Mouse (Mus musculus) midbrain, embryonic 14.5 days (tissue): ENCODE measurements around the gene Mkrn2. TPM values are rescaled to one million over a fixed set of nuclear protein-coding genes. Genes with fewer than 3 reads are reported as not detected.

Source experiments
- ATAC-seq: fragments of 200-750 bp; cut with Nextera tagmentation; 2 replicates; pipeline ENCODE4 v1.8.0; 2017; ENCODE audit warnings: moderate number of reproducible peaks, moderate library complexity; ENCODE audit not compliant: low FRiP score, low TSS enrichment
- DNase-seq: peaks from one replicate; pipeline ENCODE4 v3.0.0-alpha.2; 2015
- H3K27ac ChIP-seq: fragments of 300-500 bp; sonication (generic); replicated peaks from 2 replicates; pipeline ENCODE4 v1.5.1; 2014; ENCODE audit warnings: mild to moderate bottlenecking, low read depth, low read length, moderate library complexity
- H3K27me3 ChIP-seq: fragments of 300-500 bp; sonication (generic); 2 replicates; pipeline ENCODE4 v1.6.1; 2014; ENCODE audit warnings: low read length, control low read depth, mixed read lengths; ENCODE audit not compliant: control insufficient read depth, insufficient read depth
- H3K36me3 ChIP-seq: fragments of 300-500 bp; sonication (generic); 2 replicates; pipeline ENCODE4 v1.6.1; 2014; ENCODE audit warnings: low read length, control low read depth; ENCODE audit not compliant: control insufficient read depth, insufficient read depth
- H3K4me1 ChIP-seq: fragments of 300-500 bp; sonication (generic); 2 replicates; pipeline ENCODE4 v1.6.1; 2014; ENCODE audit warnings: mild to moderate bottlenecking, antibody characterized with exemption, low read length, control low read depth; ENCODE audit not compliant: control insufficient read depth, insufficient read depth
- H3K4me2 ChIP-seq: fragments of 300-500 bp; sonication (generic); 2 replicates; pipeline ENCODE4 v1.6.1; 2014; ENCODE audit warnings: mild to moderate bottlenecking, low read length, moderate library complexity
- H3K4me3 ChIP-seq: fragments of 300-500 bp; sonication (generic); replicated peaks from 2 replicates; pipeline ENCODE4 v1.5.1; 2014; ENCODE audit warnings: low read depth, low read length
- H3K9ac ChIP-seq: fragments of 300-500 bp; sonication (generic); replicated peaks from 2 replicates; pipeline ENCODE4 v1.6.1; 2014; ENCODE audit warnings: mild to moderate bottlenecking, low read length, moderate library complexity
- H3K9me3 ChIP-seq: fragments of 300-500 bp; sonication (generic); 2 replicates; pipeline ENCODE4 v1.6.1; 2016; ENCODE audit warnings: low read length, control low read depth, mixed read lengths; ENCODE audit not compliant: control insufficient read depth
- WGBS: fragments of 180-500 bp; shearing (Covaris S2); extraction: QIAGEN DNeasy Blood & Tissue Kit; methylation state at CpG from one replicate; pipeline ENCODE4 v1.1.7; 2014; 5-methylcytosine and 5-hydroxymethylcytosine counted together
- polyA plus RNA-seq: library from polyadenylated mRNA; unstranded; fragments of >200 nt; fragmentation: Nextera tagmentation; extraction: Ambion mirVana; gene quantifications from 2 replicates; pipeline ENCODE4 v1.2.1, GENCODE M21; 2014

Gene Mkrn2
- polyA plus RNA-seq, 1 experiment from 2014 or later = 34.9 TPM

DNA sequence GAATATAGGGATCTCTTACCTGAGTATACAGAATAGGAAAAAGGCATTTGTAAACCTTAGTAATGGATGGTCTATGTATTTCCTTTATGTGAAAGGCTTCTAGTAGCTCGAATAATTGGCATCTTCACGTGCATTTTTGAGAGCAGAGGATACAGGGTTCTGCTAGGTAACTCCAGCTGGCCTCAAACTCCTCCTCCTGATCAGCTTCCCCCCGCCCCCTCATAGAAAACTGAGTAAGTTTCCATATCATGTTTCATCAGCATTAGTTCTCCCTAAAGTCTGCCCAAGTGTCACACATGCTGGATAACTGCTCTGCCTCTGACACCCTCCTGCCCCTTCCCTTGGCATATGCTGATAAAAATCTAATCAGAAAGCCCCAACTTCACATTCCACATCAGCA, 20.9 kb upstream of the Mkrn2 start:
- H3K27me3 ChIP-seq = no peaks in the 10 kb centered on the region
- H3K4me1 ChIP-seq = no peaks in the 10 kb centered on the region
- 91% methylated on average over 3 of the region's 3 CpGs for WGBS
- H3K4me2 ChIP-seq = no peak overlapping the region
- no peaks in the 10 kb centered on the region for H3K9me3 ChIP-seq
- peaks cover 44% of the 10 kb centered on the region for H3K36me3 ChIP-seq
- no peak overlapping the region for H3K27ac ChIP-seq
- no peak overlapping the region for H3K4me3 ChIP-seq
- no peak for ATAC-seq
- no peak for DNase-seq
- no peak overlapping the region for H3K9ac ChIP-seq

DNA sequence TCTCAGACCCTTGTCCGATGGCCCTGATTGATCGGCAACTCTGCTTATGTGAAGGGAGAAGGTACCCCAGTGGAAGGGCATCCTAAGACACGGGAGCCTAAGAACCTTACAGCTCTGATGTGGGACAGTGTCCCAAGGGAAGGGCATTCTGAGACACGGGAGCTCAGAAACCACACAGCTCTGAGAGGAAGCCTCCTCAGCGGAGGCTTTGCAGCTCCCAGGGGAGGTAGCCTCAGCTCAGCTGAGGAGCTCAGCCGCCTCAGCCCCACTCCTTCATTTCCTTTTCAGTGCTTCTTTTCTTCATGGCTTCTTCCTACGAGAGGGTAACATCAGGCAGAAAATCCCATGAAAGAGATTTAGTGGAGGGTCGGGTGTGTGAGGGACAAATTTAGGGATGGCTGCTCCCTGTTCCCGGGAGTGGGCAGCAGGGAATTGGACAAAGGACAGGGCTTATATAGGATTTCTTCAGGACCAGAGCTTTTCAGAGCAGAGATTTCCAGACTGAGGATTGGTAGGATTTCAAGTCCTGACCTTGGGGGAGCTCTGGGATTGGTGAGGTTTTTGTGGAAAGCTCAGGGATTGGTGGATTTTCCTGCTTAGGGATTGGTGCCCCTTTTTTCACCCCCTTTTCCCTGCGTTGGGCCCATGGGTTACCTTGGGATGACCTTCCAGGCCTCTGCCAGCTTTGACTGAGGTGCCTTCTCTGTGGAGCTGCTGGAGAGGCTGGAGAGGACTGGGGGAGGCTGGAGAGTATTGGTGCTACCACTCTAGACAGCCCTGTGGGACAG, 19.2 kb upstream of the Mkrn2 start:
- 78% methylated on average over 10 of the region's 10 CpGs for WGBS
- no peak overlapping the region for H3K27ac ChIP-seq
- ATAC-seq (no peak), DNase-seq (no peak)
- H3K27me3 ChIP-seq = no peaks in the 10 kb centered on the region
- no peaks in the 10 kb centered on the region for H3K9me3 ChIP-seq
- peaks cover 27% of the 10 kb centered on the region for H3K36me3 ChIP-seq
- H3K4me2 ChIP-seq = no peak overlapping the region
- H3K4me1 ChIP-seq = no peaks in the 10 kb centered on the region
- H3K9ac ChIP-seq = no peak overlapping the region
- H3K4me3 ChIP-seq = no peak overlapping the region

DNA sequence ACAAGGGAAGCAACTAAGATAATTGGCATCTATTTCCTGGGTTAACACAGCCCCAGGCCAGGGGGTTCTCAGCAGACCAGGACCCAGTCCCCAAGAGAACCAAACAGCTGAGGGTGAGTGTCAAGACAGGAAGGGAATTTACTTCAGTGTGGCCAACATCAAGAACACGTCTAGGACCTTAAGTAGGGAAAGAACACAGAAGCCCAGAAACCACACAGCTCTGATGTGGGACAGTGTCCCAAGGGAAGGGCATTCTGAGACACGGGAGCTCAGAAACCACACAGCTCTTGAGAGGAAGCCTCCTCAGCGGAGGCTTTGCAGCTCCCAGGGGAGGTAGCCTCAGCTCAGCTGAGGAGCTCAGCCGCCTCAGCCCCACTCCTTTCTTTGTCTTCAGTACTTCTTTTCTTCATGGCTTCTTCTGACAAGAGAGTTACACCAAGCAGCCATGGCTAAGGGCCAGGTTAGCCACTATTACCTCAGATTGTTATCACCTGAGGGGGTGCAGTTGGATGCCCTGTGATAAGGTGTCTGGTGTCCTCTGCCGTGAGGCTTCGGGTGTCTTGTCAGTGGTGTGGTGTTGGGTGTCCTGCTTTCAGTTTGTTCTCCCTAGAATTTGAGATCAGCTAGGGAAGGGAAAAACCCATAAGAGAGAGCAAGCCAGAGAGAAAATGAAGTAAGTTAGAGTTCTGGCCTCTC, 18.1 kb upstream of the Mkrn2 start:
- Histone ChIP-seq H3K27me3 (no peaks in the 10 kb centered on the region), H3K36me3 (peaks cover 17% of the 10 kb centered on the region), H3K9me3 (no peaks in the 10 kb centered on the region), H3K27ac (no peak overlapping the region), H3K4me3 (no peak overlapping the region), H3K4me2 (no peak overlapping the region), H3K9ac (no peak overlapping the region), H3K4me1 (no peaks in the 10 kb centered on the region)
- WGBS = 82% methylated on average over 6 of the region's 6 CpGs
- DNase-seq (no peak), ATAC-seq (no peak)

DNA sequence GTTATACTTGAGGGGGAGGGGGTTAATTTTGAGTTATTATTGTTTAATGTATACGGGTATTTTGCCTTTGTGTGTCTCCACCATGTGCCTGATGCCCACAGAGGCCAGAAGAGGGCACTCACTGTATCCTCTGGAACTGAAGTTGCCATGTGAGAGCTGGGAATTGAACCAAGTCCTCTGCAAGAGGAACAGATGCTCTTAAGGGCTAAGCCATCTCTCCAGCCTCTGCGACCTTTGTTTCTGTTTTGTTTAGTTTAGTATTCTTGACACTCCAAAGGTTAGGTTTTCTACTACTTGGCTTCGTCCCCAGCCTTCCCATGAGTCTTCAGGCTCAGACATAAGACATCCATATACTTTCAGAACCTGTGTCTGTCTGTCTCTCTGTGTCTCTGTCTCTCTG, 17.5 kb upstream of the Mkrn2 start:
- ATAC-seq (no peak), DNase-seq (no peak)
- no peaks in the 10 kb centered on the region for H3K9me3 ChIP-seq
- H3K27me3 ChIP-seq = no peaks in the 10 kb centered on the region
- H3K27ac ChIP-seq = no peak overlapping the region
- H3K9ac ChIP-seq = no peak overlapping the region
- H3K4me2 ChIP-seq = no peak overlapping the region
- H3K4me3 ChIP-seq = no peak overlapping the region
- 84% methylated on average over 3 of the region's 3 CpGs for WGBS
- H3K36me3 ChIP-seq = peaks cover 13% of the 10 kb centered on the region; the same call in 1 of the 2 replicates
- H3K4me1 ChIP-seq = no peaks in the 10 kb centered on the region

DNA sequence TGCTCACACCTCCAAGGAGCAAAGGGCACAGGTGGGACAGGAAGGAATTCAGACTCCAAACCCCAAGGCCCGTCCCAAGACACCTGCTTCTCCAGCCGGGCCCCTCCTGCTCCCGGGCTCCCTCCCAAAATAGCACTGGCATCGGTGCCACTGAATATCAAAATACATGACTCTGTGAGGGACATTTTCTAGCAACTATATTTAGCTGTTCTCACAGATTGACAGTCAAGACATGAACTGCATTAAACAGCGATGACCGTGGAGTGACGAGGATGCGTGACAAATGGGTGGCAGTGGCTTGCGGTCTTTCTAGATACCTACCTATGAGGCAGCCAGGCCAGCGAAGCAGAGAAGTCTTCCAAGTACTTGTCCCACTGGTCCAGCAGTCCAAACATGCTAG, 15.4 kb upstream of the Mkrn2 start:
- no peak overlapping the region for H3K9ac ChIP-seq
- no peak overlapping the region for H3K4me3 ChIP-seq
- no peak overlapping the region for H3K27ac ChIP-seq
- no peaks in the 10 kb centered on the region for H3K27me3 ChIP-seq
- 86% methylated on average over 10 of the region's 10 CpGs for WGBS
- no peaks in the 10 kb centered on the region for H3K4me1 ChIP-seq
- H3K9me3 ChIP-seq = no peaks in the 10 kb centered on the region
- no peak overlapping the region for H3K4me2 ChIP-seq
- ATAC-seq = no peak
- H3K36me3 ChIP-seq = 0 out of 2 replicates have a peak, but pooled peaks cover under 1% of the 10 kb centered on the region
- no peak for DNase-seq

DNA sequence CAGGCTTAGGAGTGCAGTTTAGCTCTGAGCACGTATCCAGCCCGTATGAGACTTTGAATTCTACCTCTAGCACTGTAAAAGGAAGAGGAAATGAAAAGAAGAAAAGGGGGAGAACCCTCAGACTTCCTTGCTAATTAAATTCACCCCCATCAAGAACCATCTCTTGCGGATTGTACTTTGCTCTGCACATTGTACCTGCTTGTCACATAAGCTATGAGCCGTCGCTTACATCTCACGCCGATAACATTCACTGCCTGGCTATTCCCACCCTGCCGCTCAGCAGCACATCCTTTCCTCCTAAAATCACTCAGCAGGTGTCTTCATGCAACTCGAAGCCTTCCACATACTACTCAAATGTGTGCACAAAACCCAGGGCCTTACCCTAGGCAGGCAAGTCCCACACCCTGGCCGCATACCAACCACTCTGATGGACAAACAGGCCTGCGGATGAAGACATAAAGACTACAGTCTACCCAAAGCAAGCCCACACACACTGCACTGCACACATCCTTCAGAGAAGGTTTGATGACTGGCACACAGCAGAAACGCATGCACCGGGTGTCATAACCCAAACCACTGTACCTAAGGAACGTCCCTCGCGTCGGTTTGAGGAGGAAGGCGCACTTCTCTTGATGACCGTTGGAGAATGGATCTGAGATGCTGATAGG, 9.9 kb upstream of the Mkrn2 start:
- no peaks in the 10 kb centered on the region for H3K4me1 ChIP-seq
- DNase-seq = no peak
- no peak overlapping the region for H3K9ac ChIP-seq
- H3K27ac ChIP-seq = no peak overlapping the region
- H3K27me3 ChIP-seq = no peaks in the 10 kb centered on the region
- no peak overlapping the region for H3K4me2 ChIP-seq
- no peaks in the 10 kb centered on the region for H3K9me3 ChIP-seq
- no peaks in the 10 kb centered on the region for H3K36me3 ChIP-seq
- WGBS = 87% methylated on average over 19 of the region's 19 CpGs
- no peak for ATAC-seq
- H3K4me3 ChIP-seq = no peak overlapping the region

DNA sequence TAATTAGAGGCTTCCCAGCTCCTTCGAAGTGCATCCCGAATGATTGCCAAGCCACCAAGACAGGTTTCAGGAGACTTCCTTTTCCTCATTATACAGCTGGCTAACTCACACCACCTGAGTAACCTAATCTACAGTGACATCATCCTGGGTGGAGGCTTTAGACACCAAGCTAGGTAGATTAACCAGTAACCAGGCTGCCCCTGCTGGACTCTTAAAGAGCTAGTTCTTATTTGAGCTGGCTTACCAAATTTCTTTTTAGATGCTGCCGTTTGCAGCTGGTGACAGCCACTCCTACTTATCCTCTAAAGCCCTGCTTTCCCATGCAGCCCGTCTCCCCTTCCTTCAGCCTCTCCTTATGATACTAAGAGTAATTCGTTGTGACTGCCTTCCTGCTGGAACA, 9.2 kb upstream of the Mkrn2 start, which contains the start of gene Mkrn2os:
Gene Mkrn2os, minus strand, starts transcription at position 119 of the 400 bp plus-strand sequence.
- Histone ChIP-seq H3K4me2 (no peak within 1 kb of the TSS), H3K9me3 (no peaks in the 10 kb centered on the region), H3K4me1 (no peaks in the 10 kb centered on the region), H3K27ac (no peak within 1 kb of the TSS), H3K36me3 (no peaks in the 10 kb centered on the region), H3K4me3 (no peak within 1 kb of the TSS), H3K9ac (no peak within 1 kb of the TSS), H3K27me3 (no peaks in the 10 kb centered on the region)
- ATAC-seq (no peak), DNase-seq (no peak)
- 63% methylated on average over 5 of the region's 5 CpGs for WGBS

DNA sequence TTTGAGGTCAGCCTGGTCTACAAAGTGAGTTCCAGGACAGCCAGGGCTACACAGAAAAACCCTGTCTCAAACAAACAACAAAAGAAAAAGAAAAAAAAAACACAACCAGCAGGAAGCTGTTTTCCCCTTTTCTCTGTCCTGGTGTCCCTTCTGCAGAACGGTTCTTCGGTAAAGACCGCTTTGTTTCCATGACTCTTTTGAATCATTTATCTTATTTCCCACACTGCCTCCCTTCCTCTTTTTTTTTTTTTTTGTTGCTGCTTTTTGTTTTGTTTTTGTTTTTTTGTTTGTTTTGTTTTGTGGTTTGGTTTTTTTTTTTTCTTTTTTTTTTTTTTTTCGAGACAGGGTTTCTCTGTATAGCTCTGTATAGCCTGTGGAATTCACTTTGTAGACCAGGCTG, 8.4 kb upstream of the Mkrn2 start:
- H3K27me3 ChIP-seq = no peaks in the 10 kb centered on the region
- H3K4me2 ChIP-seq = no peak overlapping the region
- H3K36me3 ChIP-seq = no peaks in the 10 kb centered on the region
- no peak overlapping the region for H3K9ac ChIP-seq
- WGBS = 86% methylated on average over 4 of the region's 4 CpGs
- DNase-seq (no peak), ATAC-seq (no peak)
- no peak overlapping the region for H3K27ac ChIP-seq
- H3K9me3 ChIP-seq = no peaks in the 10 kb centered on the region
- H3K4me1 ChIP-seq = no peaks in the 10 kb centered on the region
- H3K4me3 ChIP-seq = no peak overlapping the region
